Mouse (Mus musculus): ENCODE results near the gene Pex7.
A peak's percentile ranks its signal among the peaks of the same experiment; 100 is the strongest.

Pex7 gene

DNA sequence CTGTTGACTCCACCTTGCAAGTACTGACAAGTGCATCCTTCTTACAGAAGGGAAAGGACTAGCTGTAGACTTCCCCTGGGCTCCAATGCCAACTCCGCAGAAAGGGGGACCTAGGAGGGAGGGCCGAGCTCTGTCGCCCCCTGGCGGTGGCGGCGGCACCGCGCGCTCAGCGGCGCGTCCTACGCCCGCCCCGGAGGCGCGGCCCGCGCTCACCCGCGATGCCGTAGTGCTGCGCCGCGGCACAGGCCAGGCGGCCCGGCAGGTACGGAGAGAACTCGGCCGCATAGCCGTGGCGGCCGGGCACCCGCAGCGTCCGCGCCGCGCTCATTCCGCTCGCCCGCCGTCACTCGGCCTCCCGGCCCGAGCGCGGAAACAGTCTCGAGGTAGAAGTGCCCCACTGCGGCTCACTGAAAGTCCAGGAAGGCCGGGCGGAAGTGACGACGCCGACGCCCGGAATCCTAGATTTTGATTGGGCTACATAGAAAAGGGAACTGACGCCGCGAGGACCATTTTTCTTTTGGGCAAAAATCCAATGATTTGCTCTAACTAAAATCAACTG lies at the start of gene Pex7:
Gene Pex7, minus strand, starts transcription at position 444 of the 559 bp plus-strand sequence.
- DNase-seq = peak; percentile 93

DNA sequence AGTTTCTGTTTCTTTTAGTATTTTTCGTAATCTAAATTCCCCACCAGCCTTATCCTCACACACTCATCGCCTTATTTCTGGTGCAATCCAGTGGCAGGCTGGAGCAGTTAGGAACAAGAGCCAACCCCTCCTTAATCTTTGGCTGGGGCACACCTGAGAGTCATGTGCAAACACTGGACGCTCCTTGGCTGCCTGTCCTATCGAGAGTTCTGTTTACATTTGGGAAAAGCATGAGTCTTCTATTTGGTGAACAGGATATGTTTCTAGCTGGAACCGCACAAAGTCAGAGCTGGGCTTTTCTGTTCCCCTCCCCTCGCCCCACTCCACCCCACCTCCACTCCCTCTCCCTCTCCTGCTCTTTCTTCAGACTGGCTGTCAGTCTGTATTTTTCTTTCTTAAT lies 49.3 kb upstream of the Pex7 start:
- no peak for DNase-seq

DNA sequence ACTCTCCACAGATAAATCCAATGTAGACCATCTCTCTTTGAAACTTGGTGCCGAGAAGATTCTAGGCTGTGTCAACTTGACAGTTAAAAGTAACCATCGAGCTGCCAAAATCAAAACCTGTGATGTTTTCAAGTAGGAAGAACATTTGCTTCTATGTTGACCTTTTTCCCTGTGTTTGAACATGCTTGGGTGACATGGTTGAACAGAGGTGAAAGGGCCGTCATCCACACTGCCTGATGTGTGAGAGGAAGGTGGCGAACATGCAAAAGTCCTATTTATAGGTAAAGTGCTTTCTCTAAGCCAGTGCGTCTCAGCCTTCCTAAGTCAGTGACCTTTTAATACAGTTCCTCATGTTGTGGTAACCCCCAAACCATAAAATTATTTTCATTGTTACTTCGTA lies 48.3 kb upstream of the Pex7 start:
- no peak for DNase-seq

DNA sequence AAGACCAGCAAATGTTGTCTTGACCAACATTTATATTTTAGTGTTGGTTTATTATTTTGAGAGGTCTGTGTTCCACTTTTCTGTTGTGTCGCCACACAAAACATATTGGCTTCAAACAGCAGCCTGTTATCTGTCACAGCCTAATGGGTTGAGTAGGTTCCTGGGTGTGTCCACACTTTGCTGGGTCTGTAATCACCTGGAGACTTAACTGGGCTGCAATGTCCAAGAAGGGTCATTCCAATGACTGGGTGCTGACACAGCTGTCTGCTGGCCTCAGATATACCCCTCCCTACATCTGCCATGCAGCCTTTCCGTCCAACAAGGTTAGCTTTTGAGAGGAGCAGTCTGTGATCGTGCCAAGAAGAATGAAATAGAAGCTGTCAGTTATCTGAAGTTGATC lies 47.1 kb upstream of the Pex7 start:
- no peak for DNase-seq

DNA sequence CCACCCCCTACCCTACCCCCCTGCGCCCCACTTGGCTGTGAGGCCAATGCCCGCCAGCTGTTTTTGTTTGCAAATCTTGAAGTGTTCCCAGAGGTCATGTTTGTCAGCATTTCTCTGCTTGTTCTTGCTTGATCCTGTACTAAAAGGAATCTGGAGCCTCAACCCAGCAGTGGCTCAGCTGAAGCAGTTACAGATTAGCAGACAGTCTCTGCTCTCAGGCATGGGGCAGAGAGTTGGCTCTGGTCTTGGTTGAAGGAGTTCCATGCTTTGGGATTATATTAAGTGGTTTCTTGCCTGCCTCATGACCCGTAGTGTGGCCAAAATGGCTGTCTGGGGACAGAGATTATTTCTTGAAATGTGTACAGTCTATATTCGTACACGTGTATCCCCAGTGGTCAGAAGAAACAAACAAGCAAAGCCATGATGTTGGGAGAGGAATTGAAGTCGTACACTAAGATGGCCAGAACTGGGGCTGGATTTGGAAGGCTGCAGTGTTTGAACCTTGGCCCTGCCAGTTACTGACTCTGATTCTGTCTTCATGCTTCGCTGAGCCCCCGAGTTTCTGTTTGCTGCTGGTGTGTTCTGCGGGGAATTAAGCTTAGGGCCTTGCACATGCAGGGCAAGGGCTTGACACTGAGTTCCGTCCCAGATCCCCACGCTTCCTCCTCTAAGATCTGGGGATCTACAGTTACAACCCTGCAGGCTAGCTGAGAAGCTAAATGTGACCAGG lies 45.7 kb upstream of the Pex7 start:
- DNase-seq = no peak

DNA sequence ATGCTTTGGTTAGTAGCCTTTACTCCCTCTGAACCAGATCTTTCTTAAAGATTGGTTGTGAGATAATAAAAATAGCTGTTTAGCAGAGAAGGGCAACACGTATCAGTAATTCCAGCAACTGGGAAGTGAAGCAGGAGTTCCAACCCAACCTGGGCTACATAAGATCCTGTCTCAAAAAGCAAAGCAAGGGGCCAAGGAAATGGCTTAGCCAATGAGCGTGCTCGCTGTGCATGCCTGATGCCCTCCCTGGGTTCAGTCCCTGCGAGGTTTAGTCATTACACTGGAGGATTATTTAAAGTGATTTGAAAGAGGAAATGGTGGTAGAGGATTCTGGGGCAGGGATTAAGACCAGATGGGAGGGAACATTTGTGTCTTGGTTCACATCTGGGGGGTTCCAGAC lies 41.6 kb upstream of the Pex7 start:
- no peak for DNase-seq

DNA sequence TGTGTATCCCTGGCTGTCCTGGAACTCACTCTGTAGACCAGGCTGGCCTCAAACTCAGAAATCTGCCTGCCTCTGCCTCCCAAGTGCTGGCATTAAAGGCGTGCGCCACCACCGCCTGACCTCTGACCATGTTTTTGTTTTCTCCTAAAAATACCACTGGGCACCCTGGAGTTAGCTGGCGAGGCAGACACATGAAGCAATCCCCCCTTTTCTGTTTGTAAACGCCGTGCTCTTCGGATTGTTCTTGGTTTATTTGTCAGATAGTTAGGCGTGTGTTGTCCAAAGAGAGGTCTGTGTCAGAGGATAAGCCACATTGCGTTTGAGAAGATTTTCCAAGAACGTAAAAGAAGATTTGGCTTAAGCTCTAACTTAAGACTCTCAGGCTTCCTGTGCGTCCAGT lies 40.9 kb upstream of the Pex7 start:
- no peak for DNase-seq

DNA sequence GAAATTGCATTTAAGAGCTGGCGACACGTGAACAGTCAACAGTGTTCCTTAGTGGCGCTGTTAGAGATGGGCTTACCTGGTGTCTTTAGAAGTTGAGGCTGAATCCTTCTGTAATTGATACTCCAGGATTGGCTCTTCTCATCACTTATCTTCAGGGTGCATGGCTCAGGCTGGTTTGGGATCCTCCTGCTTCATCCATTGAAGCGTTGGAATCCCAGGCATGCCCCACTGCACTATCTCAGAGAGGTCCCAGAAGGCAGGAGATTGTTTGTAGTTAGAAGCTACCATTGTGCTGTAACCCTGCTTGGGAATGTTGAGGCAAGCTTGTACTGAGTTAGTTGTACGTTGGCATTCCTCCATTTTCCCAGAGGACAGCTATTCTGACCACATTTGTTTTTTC lies 40.4 kb upstream of the Pex7 start:
- DNase-seq = no peak

DNA sequence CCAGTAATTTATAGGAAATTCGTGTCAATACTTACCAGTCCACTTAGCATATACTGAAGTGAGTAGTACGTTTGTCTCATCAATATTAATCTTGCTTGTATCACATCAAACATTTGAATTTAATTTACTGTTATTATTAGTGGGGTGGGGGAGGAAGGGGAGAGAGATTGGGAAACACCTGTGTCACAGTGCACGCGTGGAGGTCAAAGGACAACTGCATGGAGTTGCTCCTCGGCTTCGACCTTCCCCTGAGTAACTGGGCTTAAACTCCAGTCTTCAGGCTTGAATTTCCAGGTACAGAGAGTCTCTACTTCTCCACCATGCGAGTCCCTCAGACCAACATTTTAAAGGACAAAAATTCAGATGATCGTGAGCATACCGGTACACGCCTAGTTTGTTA lies 40.0 kb upstream of the Pex7 start:
- DNase-seq = no peak

DNA sequence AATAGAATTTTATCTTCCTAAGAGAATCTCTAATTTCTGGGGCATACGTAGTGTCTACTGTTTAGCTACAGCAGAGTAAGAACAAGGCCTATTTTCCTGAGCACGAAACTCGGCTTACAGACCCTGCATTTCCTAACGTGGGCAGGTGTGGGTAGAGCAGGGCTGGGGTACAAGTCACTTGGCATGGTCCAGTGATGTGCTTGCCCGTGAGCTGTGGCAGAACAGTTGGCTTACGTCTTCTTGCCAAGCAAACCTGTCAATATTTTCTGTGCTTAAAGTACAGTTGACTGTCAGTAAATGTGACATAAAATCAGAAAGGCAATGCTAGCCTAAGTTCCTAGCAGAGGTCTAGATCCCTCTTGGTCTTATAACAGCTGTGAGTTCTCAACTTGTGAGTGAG lies 39.2 kb upstream of the Pex7 start:
- DNase-seq = no peak

DNA sequence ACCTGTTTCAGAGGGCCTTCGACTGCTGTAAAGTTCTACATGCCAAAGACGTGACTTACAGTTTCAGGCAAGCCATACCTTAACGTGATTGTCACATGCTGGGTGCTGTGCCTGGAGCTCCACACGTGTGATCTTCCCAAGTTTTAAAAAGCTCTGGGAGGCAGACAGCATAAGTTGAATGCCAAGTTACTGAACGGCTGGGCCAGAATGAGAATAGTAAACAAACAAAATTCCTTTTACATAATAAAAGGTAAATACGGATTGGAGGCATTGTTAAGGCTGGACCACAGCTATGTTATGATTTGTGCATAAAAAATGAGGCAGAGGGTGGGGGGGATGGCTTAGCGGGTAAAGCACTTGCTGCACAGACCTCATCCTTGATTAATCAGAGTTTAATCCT lies 38.2 kb upstream of the Pex7 start:
- DNase-seq = no peak

DNA sequence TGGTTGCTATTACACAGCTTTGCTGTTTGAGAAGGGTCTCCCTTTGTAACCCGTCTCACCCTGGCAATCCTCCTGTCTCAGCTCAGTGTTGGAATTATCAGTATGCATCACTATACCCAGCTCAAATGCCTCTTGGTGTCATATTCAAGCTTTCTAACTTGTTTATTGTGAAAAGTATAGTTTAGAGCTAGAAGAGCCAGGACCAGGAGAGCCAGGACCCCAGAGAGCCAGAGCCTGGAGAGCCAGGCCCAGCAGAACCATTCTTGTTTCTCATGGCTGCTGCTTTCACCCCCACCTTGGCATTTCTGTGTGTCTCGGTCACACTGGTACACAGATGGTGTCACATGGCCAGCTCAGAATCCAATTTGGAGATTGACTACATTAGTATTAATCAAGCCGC lies 35.1 kb upstream of the Pex7 start:
- no peak for DNase-seq

DNA sequence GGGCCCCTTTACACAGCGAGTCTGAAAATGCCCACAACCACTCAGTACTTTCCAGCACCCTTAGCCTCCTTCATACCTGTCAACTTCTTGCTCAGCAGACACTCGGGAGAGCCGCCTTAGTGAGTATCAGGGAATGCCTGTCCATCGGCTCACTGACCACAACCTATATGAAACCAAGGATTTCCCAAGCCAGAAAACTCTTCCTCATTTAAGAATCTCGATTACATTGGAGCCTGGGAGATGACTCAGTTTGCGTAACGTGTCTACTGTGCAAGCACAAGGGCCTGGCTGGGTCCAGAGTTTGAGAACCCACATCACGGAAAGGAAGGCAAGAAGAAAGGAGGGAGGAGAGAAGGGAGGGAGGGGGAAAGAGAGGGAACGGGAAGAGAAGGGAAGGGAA lies 34.4 kb upstream of the Pex7 start:
- DNase-seq = no peak

DNA sequence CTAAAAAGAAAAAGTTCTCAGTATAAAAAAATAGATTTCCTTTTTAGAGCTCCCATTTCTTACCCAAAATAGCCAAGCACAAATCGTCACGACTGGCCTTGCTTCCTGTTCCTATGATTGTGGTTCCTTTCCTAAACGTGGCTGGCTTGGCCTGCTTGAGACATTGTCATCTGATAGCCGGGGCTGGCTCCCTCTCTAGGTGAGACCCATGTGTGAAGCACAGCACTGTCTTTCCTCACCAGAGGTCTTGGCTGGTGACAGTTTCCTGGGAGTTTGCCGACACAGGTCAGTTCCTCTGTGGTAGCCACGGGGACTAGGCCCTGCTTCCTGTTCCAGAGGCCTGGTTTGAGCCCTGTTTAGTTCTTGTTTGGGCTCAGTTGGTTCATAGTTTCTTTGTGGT lies 33.6 kb upstream of the Pex7 start:
- DNase-seq = peak; percentile 23

DNA sequence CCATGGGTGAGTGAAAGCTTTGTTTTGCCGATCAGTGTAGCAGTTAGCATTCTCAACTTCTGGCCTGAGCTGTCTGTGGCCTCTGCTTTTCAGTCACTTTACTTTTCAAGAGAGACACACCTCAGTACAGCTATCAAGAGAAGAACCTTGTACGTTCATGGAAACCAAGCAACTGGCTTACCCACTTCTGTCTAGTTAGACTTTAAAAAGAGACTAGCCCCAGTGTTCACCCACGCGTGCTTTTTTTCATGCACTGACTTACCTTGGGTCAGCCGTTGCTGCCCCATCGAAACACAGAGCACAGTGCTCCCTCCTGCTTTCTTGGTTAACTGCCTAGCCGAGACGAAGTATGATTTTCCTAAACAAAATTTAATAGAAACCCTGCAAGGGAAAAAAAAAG lies 33.1 kb upstream of the Pex7 start:
- no peak for DNase-seq

DNA sequence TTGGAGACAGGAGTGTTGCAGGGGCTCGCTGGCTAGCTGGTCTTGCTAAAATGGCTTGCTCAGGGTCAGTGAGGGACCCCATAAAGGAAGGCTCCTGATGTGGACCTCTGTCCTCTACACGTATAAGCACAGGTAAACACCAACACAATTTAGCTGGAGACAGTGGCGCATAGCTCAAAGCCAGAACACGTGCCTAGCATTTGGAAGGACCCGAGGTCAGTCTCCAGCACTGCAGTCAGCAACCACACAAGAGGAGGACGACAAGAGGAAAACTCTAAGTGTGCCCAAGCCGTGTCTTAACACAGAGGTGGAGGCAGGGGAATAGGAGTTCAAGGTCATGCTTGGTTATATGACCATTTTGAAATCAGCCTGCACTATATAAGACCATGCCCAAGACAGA lies 32.6 kb upstream of the Pex7 start:
- no peak for DNase-seq

DNA sequence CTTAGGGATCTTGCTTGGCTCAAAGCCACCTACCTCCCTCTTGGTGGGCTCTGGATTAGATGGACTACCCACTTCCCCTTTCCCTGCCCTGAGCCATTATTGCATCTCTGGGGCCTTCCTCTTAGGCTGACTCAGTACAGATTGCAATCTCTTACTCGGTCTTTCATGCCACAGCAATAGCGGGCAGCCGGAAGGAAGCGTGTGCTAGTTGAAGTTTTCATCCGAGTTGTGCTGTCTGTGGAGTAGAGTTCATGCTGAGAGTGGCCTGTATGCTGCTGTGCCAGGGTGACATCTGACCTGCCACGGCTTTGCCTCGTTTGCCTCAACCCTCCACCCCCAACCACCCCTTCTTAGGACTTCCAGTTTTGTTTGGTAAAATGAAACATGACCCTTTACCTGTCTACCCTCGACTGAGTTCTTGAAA lies 31.8 kb upstream of the Pex7 start:
- peak; percentile 53 for DNase-seq

DNA sequence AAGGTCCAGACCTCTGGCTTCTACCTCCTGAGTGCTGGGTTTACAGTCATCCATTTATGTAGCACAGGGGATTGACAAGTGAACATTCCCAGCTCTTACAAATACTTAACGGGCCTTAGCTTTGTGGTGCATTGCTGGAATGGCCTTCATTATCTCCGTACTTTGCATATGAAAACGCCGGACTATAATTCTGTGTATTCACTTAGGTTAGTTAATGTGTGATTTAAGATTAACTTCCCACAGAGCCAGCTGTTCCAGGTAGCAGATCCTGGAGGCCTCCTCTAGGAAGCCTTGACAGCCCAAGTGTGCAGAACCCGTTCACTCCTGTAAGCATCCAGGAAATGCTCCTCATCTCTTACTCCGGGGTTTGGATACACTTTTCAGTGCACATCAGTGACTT lies 31.2 kb upstream of the Pex7 start:
- no peak for DNase-seq

DNA sequence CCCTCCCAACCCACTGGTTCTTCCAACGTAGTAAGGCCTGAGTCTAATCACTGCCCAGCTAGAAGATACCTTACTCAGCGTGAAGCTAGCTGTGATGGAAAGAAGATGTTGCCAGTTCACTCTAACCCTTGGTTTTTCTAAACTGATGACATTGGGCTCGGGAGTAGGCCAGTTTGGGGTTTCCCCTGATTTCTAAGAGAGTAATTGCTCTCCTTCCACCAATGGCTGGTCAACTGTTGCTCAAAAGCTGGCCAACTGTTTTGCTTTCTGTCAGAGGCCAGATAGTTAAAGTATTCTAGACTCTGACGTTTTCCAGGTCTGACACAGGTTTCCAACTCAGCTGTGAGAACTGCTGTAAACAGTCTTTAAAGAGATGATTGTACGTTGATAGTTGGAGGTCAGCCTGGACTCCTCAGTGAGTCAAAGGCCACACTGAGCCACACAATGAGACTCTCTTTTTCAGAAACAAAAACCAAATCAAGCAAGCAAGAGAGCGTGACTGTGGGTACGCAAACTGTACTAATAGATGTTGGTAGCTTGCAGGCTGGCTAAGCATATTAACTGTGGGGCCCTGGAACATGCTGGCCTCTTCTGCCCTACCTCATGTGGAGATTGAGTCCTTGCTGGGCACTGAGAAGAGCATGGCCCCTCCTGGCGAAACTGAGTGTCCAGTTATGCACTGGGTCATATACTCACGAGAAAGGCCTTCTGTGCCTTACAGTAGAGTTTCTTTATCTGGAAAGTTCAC lies 29.6 kb upstream of the Pex7 start:
- no peak for DNase-seq

DNA sequence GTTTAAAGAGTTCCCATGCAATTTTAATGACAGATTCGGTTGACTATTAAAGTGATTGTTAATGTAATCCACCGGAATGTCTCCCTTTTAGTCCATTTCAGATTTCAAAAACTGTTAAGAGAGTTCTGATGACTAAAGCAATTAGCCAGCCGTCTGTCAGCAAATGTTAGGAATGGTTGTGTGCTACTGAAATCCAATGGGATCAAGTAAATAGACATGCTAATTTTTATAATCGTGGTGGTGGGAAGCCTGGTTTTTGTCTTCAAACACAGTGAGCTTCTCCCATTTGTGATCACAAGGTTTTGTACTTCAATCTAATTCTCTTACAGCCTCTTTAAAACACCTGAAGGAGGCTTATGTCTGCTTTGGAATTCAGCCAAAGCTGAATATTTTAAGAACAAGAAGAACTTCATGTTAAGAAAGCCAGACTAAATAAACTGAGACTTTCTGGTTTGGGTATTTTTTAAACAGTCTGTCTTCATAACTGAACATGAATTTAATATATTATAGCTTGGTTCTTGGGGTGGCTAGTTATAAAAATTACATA lies 28.4 kb upstream of the Pex7 start:
- no peak for DNase-seq

DNA sequence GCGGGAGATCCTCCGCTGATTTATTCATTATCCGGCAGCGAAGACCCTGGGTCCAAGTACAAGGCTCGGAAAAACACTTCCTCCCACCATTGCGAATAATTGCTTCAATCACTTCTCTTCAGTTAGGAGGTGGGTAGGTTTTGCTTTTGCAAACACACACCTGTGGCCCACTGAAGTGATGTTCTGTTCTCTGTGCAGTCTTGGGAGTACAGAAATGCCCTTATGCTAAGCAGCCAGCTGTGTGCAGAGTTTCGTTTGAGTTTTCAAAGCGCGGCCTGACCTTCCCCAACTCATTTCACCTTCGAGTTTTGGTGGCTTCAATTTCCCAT lies 27.8 kb upstream of the Pex7 start:
- DNase-seq = peak; percentile 28

DNA sequence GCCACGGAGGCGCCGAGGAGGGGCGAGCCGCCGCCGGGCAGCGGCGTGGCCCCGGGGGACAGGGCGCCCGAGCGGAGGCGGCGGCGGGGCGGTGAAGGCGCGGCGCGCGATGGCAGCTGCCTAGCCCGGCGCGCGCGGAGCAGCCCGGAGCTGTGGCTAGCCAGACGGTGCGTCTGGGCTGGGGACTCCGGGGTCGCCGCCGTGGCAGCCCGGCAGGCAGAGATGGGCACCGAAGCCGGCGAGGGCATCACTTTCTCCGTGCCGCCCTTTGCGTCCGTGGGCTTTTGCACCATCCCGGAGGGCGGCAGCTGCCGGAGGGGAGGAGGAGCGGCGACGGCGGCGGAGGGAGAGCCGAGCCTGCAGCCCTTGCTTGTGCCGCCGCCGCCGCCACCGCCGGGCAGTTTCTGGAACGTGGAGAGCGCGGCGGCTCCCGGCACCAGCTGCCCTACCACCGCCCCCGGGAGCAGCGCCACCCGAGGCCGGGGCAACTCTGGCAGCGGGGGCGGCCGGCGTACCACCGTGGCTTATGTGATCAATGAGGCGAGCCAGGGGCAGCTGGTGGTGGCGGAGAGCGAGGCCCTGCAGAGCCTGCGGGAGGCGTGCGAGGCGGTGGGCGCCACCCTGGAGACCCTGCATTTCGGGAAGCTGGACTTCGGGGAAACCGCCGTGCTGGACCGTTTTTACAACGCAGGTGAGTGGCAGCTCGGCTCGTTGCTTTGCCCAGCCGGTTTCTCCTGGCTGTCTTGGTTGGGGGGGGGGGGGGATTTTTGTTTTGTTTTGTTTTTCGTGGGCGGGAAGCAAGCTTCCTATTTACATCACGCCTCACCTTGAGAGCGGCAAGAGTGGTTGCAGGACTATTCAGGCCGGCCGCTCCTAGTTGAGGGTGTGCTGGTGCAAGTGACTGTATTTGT lies 27.1 kb upstream of the Pex7 start, which contains the start of gene Map3k5:
Gene Map3k5, plus strand, starts transcription at position 89 of the 911 bp plus-strand sequence.
- peak; percentile 57 for DNase-seq
